Mouse (Mus musculus) adrenal gland, adult 8-10 months (tissue): ENCODE results near the gene Pitpnm2. TPM values are rescaled to one million over a fixed set of nuclear protein-coding genes. Genes with fewer than 3 reads are reported as not detected.
"Not testable (repeated sequence)": the region's sequence is repeated elsewhere in the genome, so short reads cannot be mapped to it uniquely, and the experiment has no call there.

Experiments used
- DNase-seq: peaks from one replicate; pipeline ENCODE4 v3.0.0; 2022
- total RNA-seq, 4 experiments: library from RNA; stranded (reverse); gene quantifications; 2 replicates each; pipeline ENCODE4 v1.2.4; 2022

Gene Pitpnm2
- total RNA-seq: 10 to 100 TPM; 52.7 to 67.0 (median 62.5) TPM

DNA sequence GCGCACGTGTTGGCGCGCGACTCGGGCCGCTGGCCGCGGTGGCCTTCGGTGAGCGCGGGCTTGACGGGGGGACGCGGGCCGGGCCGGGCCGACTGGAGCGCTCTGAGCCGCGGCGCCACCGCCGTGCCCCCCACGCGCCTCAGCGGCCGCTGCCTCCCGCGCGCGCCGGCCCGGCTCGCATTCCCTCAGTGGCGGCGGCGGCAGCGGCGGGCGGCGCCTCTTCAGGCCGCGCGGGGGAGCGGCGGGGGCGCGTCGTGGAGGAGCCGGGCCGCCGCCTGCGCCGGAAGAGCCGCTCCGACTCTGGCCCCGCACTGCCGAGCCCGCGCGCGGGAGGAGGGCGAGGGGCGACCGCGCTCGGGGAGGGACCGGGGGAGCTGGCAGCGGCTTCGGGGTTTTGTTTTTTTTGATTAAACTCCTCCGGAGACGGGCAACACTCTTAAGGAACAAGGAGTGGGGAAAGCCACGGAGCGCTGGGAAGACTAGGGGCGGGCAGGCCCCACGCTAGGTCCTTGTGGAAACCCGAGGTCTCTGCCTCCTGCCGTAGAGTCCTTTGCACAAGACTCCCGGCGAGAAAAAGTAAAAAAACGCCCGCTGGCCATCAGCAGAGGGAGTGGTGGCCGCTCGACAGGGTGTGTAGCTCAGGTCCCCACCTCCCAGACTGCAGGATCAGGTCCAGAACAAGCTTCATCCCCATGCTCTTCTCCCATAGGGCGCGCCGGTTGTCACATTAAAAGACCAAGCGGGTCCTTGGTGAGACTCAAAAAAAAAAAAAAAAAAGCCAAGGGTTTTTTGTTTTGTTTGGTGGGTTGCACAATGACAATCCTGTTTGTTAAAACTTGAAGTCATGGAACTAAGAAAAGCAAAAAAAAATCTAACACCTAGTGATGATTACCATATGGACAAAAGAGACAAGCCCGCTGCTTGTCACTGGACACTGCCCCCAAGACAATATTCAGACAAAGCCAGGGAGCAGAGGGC, at the start of gene Pitpnm2:
TSS of gene Pitpnm2 (minus strand) at position 147 of the 978 bp plus-strand sequence.
- no peak for DNase-seq

DNA sequence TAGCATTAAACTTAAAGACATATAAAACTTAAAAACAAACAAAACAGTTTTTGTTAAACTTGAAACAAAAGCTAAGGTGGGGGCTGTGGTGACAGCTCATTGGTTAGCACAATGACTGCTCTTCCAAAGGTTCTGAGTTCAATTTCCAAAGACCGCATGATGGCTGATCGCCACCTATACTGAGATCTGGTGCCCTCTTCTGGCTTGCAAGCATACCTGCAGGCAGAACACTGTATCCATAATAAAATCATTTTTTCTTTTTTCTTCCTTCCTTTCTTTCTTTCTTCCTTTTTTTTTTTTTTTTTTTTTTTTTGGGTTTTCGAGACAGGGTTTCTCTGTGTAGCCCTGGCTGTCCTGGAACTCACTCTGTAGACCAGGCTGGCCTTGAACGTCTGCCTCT, 49.7 kb upstream of the Pitpnm2 start:
- not testable (repeated sequence) for DNase-seq

DNA sequence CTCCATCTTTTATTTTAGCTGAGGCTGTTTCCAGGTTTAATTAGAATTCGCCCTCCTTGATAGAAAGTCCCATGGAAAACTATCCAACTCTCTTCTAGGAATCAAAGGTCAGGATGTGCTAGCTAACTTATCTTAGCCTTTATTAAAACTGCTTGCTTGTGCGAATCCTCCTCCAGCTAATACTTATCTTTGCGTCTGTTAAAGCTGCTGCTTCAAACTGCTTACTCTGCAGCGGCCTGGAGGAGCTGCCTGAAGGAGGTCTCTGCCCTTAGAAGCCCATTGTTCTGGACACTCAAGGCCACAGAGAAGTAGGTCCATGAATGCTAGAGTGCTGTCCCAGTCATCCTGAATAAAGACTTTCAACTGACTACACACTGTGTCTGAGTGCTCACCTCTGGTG, 46.9 kb upstream of the Pitpnm2 start:
- no peak for DNase-seq

DNA sequence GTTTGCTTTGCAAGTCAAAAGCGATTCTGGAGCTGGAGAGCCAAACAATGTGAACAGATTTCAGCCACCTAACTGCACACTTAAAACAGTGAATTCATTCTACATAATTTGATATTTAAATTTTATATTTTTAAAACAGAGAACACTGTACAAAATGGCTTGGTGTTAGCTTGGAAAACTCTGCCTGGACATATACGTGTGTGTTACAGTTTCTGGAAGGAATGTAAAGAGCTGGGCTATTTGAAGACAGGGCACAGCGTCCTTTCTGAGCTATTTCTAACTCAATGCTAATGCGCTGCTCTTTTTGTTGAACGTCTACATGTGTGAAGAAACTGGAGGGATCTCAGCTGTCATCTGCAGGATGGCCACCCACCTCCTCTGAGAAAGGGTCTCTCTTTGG, 44.4 kb upstream of the Pitpnm2 start:
- no peak for DNase-seq

DNA sequence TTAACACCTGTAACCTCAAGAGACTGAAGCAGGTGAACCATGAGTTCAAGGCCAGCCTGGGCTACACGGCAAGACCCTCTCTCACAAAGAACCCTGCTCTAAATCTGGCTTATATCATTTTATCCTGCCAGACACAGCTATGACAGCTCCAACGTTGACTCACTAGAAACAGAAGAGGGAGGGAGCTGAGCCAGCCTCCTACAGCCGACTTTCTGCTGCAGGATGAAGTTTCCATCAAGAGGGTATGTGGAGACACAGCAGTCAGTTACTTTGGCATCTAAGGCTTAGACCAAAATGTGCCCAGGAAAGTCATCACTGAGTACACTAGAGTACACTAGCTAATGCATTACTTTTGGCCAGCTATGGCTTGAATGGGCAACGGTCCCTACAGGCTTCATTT, 40.7 kb upstream of the Pitpnm2 start:
- DNase-seq: no peak

DNA sequence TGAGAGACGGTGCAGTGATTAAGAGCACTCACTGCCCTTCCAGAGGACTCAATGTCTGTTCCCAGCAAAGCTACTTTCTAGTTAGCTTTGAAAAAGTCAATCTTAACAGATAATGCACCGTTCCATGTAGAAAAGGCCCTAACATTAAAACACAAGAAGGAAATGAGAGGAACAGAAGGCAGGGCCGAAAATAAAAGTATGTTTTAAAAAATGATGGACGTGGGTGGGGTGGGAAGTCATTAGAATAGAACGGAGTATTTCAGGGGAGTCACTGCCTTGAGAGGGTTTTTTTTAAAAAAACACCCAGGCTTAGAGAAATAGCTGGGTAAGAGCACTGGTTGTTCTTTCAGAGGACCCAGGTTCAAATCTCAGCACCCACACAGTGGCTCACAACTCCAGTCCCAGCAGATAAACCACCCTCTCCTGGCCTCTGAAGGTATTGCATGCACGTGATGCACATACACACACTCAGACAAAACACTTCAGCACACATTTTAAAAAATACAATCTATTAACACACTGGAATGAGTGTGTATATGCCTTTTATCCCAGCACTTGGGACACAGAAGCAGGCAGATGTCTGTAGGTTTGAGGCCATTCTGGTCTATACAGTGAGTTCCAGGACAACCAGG, 38.2 kb upstream of the Pitpnm2 start:
- no peak for DNase-seq

DNA sequence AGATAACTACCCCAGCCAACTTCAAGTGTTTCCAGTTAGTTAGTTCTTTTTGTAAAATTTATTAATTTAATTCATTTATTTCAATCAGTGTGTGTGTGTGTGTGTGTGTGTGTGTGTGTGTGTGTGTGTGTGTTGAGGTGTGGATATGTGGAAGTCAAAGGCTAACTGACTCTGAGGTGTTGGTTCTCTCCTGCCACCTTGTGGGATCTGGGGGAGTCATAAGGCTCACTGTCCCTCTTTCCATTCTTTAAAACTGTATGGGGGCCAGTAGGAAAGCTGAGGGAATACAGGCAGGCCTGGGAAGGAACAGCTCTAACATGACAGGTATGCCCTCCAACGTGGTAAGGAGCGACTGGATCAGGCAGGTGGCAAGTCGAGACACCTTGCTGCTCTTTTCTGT, 34.8 kb upstream of the Pitpnm2 start:
- no peak for DNase-seq

DNA sequence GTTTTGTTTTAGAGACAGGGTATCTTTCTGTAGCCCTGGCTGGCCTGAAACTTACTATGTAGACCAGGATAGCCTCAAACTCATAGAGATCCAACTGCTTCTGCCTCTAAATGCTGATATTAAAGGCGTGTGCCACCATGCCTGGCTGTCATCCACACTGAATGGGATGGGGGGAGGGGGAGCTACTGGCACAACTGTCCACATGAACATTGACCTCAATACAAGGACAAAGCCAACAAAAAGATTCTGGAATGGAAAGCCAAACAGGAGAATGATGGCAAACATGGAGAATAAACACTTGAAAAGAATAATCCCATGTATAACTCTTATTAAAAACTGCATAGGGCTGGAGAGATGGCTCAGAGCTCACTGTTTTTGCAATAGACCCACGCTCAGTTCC, 33.3 kb upstream of the Pitpnm2 start:
- no peak for DNase-seq

DNA sequence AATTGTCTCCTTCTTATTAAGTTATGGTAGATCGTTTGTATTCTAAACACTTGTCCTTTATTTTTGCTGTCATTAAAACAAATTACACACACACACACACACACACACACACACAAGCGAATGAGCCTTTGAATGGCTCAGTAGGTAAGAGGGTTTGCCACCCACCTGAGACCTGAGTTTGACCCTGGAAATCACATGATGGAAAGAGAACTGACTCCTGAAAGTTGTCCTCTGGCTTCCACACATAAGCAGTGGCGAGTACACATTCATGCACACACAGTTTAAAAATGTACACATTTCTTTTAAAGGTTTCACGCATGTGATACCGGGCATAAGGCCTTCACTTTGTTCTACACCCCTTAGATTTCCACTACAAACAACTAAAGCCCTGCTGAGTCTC, 20.7 kb upstream of the Pitpnm2 start:
- DNase-seq: no peak

DNA sequence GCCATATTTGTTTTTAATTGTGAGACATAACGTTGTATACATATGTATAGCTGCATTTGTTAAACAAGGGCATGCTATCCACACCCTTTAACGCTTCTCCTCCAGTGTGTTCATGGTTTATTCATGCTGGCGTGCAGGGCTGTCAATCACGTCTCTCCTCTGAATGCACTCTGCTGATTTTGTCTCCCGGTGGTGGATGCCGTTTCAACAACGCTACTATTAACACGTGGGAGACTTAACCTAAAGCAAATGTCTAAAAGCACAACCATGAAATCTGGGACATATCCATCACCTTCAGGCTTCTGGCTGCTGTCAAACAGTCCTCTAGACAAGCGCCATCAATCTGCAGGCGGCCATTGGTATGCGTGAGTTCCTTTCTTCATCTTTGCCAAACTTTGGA, 20.1 kb upstream of the Pitpnm2 start:
- DNase-seq: no peak

DNA sequence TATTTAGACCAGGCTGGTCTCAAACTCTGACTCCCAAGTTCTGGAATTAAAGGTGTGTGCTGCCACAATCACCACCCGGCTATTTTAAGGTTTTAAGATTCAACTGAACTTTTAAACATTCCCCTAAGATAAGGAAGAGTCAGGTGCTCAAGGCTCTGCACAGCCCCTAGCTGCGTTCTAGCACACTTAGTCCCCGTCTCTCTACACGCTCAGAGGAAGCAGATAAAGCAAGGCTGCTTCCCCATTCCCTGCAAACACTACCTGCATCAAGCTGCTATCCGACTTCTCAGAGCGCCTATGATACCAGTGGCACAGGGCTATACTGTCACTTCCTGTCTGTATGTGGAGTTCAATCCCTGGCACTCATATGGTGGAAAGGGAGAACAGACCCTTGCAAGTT, 18.1 kb upstream of the Pitpnm2 start:
- no peak for DNase-seq

DNA sequence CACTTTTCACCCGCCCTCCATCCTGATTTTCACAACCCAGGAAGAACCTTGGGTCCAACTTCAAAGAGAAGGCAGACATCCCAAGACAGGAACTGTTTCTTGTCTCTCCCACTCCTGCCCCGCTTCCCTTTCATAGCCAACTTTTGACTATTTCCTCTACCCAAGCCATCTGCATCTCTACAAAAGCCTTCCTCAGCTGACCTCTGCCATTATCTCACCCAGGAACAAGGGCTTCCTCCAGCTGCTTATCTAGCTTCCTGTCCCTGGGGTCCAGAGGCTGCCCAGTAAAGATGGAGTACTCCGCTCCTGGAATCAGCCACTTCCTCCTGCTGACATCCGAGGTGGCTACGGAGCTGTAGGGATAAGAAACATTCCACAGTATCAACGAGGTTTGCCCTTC, 17.3 kb upstream of the Pitpnm2 start:
- no peak for DNase-seq

DNA sequence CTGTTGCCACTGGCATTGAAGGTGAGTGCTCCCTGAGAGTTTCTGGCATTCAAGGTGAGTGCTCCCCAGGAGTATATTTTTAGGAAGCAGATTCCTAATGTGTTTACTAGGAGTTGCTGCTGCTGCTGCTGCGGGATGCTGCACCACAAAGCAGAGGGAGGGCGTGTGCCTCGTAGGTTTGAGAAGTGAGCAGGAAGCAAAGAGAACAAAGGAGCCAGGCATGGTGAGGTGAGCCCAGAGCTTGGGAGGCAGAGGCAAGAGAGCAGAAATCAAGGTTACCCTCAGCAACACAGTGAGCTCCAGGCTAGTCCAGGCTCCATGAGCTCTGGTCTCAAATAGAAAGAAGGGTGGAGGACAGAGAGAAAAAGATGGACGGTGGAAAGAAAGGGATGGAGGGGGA, 13.7 kb upstream of the Pitpnm2 start:
- no peak for DNase-seq

DNA sequence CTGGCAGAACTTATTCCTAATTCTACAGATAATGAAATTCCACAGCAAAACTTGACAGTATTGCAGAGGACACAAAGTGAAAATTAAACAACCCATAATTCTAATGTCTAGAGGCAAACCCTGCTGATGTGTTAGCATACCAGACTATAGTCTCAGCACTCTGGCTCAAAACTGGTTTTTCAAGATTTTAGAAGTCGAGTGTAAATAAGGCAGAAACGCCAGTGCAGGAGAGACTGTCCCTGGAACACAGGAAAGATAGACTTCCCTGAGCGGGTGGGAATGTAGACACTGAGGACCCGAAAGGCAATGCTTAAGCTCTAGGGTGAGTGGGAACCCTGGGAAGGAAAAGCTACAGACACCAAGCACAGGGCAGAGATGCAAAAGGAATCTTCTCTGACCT, 12.5 kb upstream of the Pitpnm2 start:
- DNase-seq: no peak

DNA sequence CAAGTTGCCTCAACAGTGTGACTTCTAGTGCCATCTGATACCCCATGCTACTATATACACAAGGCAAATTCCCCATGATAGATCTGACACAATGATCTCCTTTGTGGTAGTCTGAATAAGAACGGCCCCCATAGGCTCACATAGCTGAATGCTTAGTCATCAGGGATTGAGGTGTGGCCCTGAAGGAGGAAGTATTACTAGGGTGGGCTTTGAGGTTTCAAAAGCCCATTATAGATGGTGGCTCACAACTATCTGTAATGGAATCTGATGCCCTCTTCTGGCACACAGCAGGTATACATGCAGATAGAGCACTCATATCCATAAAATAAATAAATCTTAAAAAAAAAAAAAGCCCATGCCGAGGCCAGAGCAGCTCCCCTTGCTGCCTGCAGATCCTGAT, 9.6 kb upstream of the Pitpnm2 start:
- no peak for DNase-seq

DNA sequence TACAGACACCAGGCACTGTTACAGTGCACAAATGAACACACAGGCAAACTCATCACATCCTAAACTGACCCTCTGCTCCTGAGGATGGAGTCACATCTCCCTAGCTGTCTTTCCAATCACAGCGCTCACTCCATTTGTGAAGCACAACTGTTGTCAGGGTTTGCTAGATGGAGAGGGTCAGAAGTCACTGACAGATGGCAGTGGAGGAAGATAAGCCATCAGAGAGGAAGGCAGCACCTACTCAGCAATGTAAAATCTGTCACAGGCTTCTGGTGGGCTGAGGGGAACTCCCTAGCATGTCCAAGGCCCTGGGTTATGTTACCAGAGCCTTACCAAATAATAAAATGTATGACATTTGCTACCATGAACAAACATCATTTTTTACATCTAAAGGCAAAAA, 8.5 kb upstream of the Pitpnm2 start:
- no peak for DNase-seq

DNA sequence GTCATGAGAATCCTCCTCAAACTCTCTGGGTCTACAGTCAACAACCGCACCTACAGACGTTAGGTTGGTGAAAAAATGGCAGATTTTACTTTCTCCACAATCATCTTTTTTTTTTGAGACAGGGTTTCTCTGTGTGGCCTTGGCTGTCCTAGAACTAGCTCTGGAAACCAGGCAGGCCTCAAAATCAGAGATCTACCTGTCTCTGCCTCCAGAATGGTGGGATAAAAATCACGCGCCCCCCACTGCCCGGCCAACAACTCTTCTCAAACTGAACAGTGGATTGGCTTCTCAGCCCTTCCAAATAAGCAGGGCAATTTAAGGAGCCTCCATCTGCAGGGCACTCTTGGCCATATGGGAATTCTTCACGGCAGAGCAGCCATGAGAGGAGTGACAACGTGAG, 5.6 kb upstream of the Pitpnm2 start:
- DNase-seq: no peak

DNA sequence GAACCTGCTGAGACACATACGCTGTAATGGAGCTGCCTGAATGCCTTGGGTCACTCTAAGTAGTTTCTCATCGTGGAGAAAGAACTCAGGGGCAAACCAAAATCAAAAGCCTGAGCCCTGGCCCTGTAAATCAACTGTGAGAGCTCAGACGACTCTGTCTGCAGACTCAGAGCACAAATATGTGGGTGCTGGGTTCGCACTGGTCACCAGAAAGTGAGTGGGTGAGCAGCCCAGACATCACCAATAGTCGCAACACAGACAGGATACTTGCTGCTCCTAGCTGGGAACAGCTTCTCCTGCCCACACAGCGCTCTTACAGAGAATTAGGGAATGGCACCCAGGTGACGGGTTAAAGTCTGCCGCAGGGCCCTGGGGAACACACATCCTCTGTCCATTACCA, 4.0 kb upstream of the Pitpnm2 start:
- DNase-seq: no peak

DNA sequence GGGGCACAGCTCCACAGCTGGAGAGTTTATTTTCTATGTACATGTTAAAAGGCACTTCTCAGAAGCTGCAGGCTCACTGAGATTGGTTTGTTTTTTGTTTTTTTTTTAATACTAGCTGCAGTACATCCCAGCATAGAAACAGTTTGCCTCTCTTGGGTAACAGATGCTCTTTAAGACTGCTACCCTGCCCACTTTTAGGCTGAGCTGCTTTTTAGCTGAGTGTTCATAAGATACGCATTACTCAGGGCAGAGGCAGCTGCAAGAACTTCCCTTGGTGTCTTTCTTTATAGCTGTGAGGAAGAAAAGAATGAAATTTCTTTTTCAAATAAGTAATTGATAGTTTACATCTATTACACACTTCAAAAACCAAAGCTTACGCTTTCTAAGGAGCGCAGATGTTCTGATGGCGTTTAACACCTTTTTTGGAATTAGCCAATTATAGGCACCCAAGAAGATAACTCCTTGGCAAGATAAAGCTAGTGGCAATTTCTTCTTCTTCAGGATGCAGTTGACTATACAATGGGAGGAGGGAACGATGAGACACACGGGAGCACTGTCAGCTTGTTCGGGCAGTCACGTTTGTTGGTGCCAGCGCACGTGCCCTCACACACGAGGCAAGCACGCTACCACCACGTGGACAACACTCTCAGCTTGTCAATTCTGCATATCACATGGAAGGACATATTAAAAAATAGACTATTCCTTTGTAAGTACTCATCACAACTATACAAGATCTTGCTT, 3.2 kb upstream of the Pitpnm2 start:
- no peak for DNase-seq

DNA sequence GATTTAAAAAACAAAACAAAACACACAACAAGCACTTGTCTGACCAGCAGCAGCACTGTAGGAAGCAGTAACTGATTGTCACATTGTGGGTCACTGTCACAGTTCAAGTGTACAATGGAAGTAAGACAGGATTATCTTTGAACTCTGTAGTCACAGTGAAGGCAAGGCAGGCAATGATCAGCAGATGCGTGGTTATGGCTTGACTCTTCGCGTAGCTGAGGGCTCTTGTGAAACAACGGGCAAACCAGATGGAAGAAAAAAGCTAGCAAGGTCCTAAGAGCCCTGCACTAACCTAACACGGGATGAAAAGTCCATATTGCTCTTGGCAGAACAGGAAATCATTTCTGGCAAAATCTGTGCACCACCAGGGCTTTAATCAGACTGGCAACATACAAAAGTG, 1.5 kb upstream of the Pitpnm2 start:
- no peak for DNase-seq

DNA sequence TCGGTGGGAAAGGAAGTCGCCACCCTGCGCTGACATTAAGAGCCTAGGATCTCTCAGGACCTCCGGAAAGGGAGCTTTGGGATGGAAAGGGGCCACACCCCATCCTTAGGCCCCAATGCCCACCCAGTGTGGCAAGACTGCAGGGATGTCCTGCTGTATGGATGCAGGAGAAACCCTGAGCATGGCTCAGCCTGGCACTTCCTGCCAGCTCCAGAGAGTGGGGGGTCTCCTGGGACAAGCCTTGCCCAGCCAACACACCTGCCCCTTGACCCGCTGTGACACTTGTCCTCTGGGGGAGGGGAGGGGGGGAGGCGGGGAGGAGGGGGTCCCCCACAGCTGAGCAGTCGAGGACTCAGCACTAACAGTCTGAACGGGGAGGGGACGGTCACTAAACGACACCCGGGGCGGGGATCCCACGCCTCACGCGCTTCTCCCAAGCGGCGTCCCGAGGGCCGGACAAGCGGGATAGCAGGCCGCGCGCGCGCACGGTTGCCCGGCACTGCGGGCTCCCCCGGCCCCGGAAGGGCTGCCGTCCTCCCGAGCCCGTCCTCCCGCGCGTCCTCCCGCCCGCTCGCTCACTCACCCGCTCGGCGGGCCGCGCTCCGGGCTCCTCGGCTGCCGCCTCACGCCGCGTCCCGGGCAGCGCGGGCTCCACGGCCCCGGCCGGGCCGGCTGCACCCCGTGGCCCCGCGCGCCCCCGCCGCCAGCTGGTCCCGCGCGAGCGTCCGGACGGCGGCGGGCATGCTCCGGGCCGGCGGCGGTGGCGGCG, 531 bp downstream of the Pitpnm2 start:
- peak; percentile 42 for DNase-seq

DNA sequence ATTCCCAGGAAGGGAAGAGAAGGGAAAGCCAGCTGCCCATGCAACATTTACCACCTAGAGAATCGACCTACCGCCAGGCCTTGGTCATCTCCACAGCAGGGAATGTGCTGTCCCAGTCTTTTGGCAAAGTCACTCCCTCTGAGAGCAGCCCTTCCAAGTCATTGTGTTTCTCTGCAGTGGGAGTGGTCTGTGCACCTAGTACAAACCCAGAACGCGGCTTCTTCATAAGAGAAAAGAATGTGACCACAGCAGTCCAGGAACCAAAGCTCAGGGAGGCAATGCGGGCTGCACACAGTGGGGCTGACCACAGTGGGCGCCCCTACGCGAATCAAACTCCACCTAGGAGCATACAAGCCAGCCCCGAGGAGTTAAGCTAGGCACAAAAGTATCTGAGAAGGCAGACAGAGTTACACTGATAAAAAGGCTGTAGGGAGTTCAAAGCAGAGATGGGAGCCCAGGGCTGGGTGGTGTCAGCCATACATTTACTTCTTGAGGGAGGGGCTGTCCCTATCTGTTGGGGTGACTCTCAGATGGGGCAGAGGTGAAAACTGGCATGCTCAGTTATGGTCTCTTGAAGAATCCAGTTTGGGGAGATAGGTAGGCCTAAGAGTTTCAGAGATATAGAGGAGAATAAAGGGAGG, 1.5 kb downstream of the Pitpnm2 start:
- DNase-seq: no peak
